Mouse (Mus musculus) ES-Bruce4 (cell line): ENCODE measurements around the gene Atpif1.

Source experiments
- CTCF ChIP-seq: IDR thresholded peaks from one replicate; pipeline ENCODE4 v1.8.1; 2011; ENCODE audit warnings: low read depth, low read length
- EP300 ChIP-seq: IDR thresholded peaks from 2 replicates; pipeline ENCODE4 v1.6.1; 2011; ENCODE audit warnings: low read depth, low read length; ENCODE audit not compliant: insufficient read depth

DNA sequence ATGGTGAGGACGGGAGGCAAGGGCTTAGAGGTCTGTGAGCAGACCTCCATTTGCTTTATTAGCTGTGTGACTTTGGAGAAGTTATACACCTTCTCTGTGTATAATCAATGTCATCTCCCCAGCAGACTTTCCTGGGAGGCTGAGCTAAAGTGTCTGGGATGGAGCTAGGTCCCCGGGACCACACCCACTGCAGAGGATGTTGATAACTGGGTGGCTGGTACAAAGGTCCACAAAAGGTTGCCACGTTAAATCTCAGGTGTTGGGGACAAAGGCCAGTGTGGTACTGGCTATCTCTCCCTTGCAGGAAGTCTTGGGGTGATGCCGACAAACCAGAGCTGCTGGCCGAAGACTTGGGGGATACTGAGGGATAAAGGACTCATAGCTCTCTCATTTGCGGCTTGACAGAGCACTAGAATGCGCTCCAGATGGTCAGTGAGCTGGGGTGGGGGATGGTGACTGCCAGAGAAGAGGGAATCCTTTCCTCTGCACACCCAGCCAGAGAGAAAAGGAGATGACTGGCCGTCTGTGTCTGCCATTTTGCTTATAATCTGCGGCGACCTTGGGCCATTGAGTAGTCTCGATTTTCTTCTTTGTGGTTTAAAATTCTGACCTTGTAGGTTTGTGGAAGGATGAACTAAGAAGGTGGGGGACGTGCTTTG is 31.8 kb upstream of the Atpif1 start:
- no peak for TF ChIP-seq CTCF
- no peak for TF ChIP-seq EP300
